Mouse (Mus musculus): Measurements from ENCODE around the gene Bin2. TPM values are rescaled to one million over a fixed set of nuclear protein-coding genes. Genes with fewer than 3 reads are reported as not detected.
"Not testable (repeated sequence)": the region's sequence is repeated elsewhere in the genome, so short reads cannot be mapped to it uniquely, and the experiment has no call there.

The Bin2 gene
- polyA plus RNA-seq, 1 experiment from 2014 or later: 2.0 TPM

GRCm38 (mm10) chr15:100612432-100612831 is 56.9 kb downstream of the Bin2 start:
- ATAC-seq (replicated peaks): no peak
- H3K27ac ChIP-seq (replicated peaks): no peak overlapping the region
- peaks cover 1% of the 10 kb centered on the region; the same call in 1 of the 2 replicates for H3K36me3 ChIP-seq
- H3K27me3 ChIP-seq: no peaks in the 10 kb centered on the region
- no peak overlapping the region for H3K4me3 ChIP-seq
- no peak overlapping the region for H3K4me2 ChIP-seq (replicated peaks)
- peaks cover 23% of the 10 kb centered on the region for H3K4me1 ChIP-seq
- H3K9ac ChIP-seq (replicated peaks): no peak overlapping the region
- WGBS: 78% methylated on average over 2 of the region's 2 CpGs
- no peaks in the 10 kb centered on the region for H3K9me3 ChIP-seq

GRCm38 (mm10) chr15:100611951-100612350 is 57.4 kb downstream of the Bin2 start:
- peaks cover 22% of the 10 kb centered on the region for H3K4me1 ChIP-seq
- H3K36me3 ChIP-seq: no peaks in the 10 kb centered on the region
- H3K4me2 ChIP-seq (replicated peaks): no peak overlapping the region
- 88% methylated on average over 7 of the region's 7 CpGs for WGBS
- no peak overlapping the region for H3K9ac ChIP-seq (replicated peaks)
- ATAC-seq (replicated peaks): no peak
- H3K27me3 ChIP-seq: no peaks in the 10 kb centered on the region
- H3K27ac ChIP-seq (replicated peaks): no peak overlapping the region
- H3K9me3 ChIP-seq: no peaks in the 10 kb centered on the region
- no peak overlapping the region for H3K4me3 ChIP-seq

GRCm38 (mm10) chr15:100606677-100607076 is 62.7 kb downstream of the Bin2 start:
- not testable (repeated sequence) for H3K9me3 ChIP-seq; H3K27me3 ChIP-seq; H3K36me3 ChIP-seq; H3K4me2 ChIP-seq (replicated peaks); H3K9ac ChIP-seq (replicated peaks); H3K4me3 ChIP-seq; H3K27ac ChIP-seq (replicated peaks); ATAC-seq (replicated peaks)
- 88% methylated on average over 8 of the region's 8 CpGs for WGBS
- H3K4me1 ChIP-seq: peaks cover 15% of the 10 kb centered on the region

GRCm38 (mm10) chr15:100601669-100602068 is 67.7 kb downstream of the Bin2 start:
- Histone ChIP-seq H3K4me3 (no peak overlapping the region), H3K4me1 (peaks cover 35% of the 10 kb centered on the region), H3K36me3 (no peaks in the 10 kb centered on the region), H3K27ac (replicated peaks) (no peak overlapping the region), H3K4me2 (replicated peaks) (no peak overlapping the region), H3K9ac (replicated peaks) (no peak overlapping the region), H3K27me3 (peaks cover 3% of the 10 kb centered on the region; the same call in 1 of the 2 replicates), H3K9me3 (no peaks in the 10 kb centered on the region)
- 45% methylated on average over 3 of the region's 3 CpGs for WGBS
- ATAC-seq (replicated peaks): no peak

- H3K4me3 ChIP-seq: peak overlapping the region; percentile 90
- H3K36me3 ChIP-seq: no peaks in the 10 kb centered on the region
- no peak overlapping the region for H3K27ac ChIP-seq (replicated peaks)
- no peak for ATAC-seq (replicated peaks)
- no peaks in the 10 kb centered on the region for H3K9me3 ChIP-seq
- H3K4me2 ChIP-seq (replicated peaks): peak overlapping the region; percentile 88
- WGBS: 20% methylated on average over 21 of the region's 21 CpGs
- H3K9ac ChIP-seq (replicated peaks): no peak overlapping the region
- peaks cover 3% of the 10 kb centered on the region; the same call in 1 of the 2 replicates for H3K27me3 ChIP-seq
- H3K4me1 ChIP-seq: peaks cover 35% of the 10 kb centered on the region
Observed at GRCm38 (mm10) chr15:100600696-100601272, 68.6 kb downstream of the Bin2 start.

GRCm38 (mm10) chr15:100600047-100600695 is 69.2 kb downstream of the Bin2 start:
- Histone ChIP-seq H3K9me3 (no peaks in the 10 kb centered on the region), H3K9ac (replicated peaks) (peak overlapping the region; percentile 97), H3K36me3 (no peaks in the 10 kb centered on the region), H3K4me2 (replicated peaks) (peak overlapping the region; percentile 88), H3K27ac (replicated peaks) (peak overlapping the region; percentile 89), H3K4me3 (peak overlapping the region; percentile 90), H3K4me1 (peaks cover 30% of the 10 kb centered on the region), H3K27me3 (peaks cover 3% of the 10 kb centered on the region; the same call in 1 of the 2 replicates)
- ATAC-seq (replicated peaks): peak; percentile 73
- 1% methylated on average over 31 of the region's 35 CpGs for WGBS

GRCm38 (mm10) chr15:100599276-100600046 is 69.9 kb downstream of the Bin2 start, which contains the start of gene Pou6f1:
Gene Pou6f1, minus strand, starts transcription at chr15:100599984.
- H3K4me1 ChIP-seq: peaks cover 23% of the 10 kb centered on the region
- H3K36me3 ChIP-seq: no peaks in the 10 kb centered on the region
- WGBS: under 1% methylated on average over 60 of the region's 76 CpGs
- peak within 1 kb of the TSS; percentile 97 for H3K9ac ChIP-seq (replicated peaks)
- ATAC-seq (replicated peaks): peak; percentile 66
- H3K4me2 ChIP-seq (replicated peaks): peak within 1 kb of the TSS; percentile 88
- H3K27me3 ChIP-seq: peaks cover 3% of the 10 kb centered on the region; the same call in 1 of the 2 replicates
- H3K27ac ChIP-seq (replicated peaks): peak within 1 kb of the TSS; percentile 89
- H3K4me3 ChIP-seq: peak within 1 kb of the TSS; percentile 90
- H3K9me3 ChIP-seq: no peaks in the 10 kb centered on the region

GRCm38 (mm10) chr15:100598883-100599275 is 70.5 kb downstream of the Bin2 start:
- peak overlapping the region; percentile 88 for H3K4me2 ChIP-seq (replicated peaks)
- H3K27ac ChIP-seq (replicated peaks): peak overlapping the region; percentile 89
- H3K9ac ChIP-seq (replicated peaks): peak overlapping the region; percentile 97
- no peaks in the 10 kb centered on the region for H3K36me3 ChIP-seq
- WGBS: 2% methylated on average over 12 of the region's 12 CpGs
- peaks cover 20% of the 10 kb centered on the region for H3K4me1 ChIP-seq
- peak; percentile 51 for ATAC-seq (replicated peaks)
- no peaks in the 10 kb centered on the region for H3K9me3 ChIP-seq
- peaks cover 3% of the 10 kb centered on the region; the same call in 1 of the 2 replicates for H3K27me3 ChIP-seq
- H3K4me3 ChIP-seq: peak overlapping the region; percentile 90

GRCm38 (mm10) chr15:100598287-100598882 is 71.0 kb downstream of the Bin2 start:
- H3K4me3 ChIP-seq: peak overlapping the region; percentile 90
- no peak for ATAC-seq (replicated peaks)
- H3K36me3 ChIP-seq: no peaks in the 10 kb centered on the region
- peaks cover 20% of the 10 kb centered on the region for H3K4me1 ChIP-seq
- H3K27ac ChIP-seq (replicated peaks): peak overlapping the region; percentile 89; the same call in 1 of the 2 replicates
- H3K27me3 ChIP-seq: peaks cover 3% of the 10 kb centered on the region; the same call in 1 of the 2 replicates
- H3K9me3 ChIP-seq: no peaks in the 10 kb centered on the region
- peak overlapping the region; percentile 97 for H3K9ac ChIP-seq (replicated peaks)
- peak overlapping the region; percentile 88 for H3K4me2 ChIP-seq (replicated peaks)
- WGBS: 31% methylated on average over 9 of the region's 9 CpGs

GRCm38 (mm10) chr15:100592817-100593216 is 76.5 kb downstream of the Bin2 start:
- Histone ChIP-seq H3K4me1 (no peaks in the 10 kb centered on the region), H3K27ac (replicated peaks) (no peak overlapping the region), H3K27me3 (no peaks in the 10 kb centered on the region), H3K4me2 (replicated peaks) (no peak overlapping the region), H3K4me3 (no peak overlapping the region), H3K36me3 (peaks cover 33% of the 10 kb centered on the region), H3K9me3 (no peaks in the 10 kb centered on the region), H3K9ac (replicated peaks) (no peak overlapping the region)
- 90% methylated on average over 6 of the region's 6 CpGs for WGBS
- ATAC-seq (replicated peaks): no peak

All from forebrain, embryonic 15.5 days (tissue).